Mouse (Mus musculus): Measurements from ENCODE around the gene Traf2.

Traf2 gene

DNA sequence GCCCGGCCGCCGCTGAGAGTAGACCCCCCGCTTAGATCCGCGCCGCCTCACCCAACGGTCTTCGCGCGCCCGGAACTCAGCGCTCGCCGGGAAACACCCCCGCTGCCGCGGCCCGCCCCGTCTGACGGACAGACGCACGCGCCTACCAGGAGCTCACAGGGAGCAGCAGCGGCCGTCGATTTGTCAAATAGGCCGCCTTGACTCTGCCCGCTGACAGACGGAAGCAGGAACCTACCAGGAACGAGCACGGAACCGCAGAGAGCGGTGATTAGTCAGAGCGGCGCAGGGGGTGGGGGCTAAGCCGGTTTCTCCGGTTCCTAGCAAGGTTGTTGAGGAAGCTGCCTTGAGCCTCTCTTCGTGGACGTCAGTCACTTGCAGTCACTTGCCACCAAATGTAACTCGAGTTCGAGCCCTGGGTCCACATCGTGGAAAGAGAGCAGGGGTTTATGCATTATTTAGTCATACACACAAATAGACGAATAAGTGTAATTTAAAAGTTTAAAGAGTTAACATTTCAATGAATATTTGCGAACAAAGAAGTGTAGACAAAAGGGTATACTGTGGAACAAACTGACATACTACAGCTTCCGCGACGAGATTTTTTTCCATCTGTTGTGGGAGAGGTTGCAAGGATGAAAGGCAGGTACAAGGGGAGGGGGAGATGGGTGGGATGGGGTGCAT lies at the start of gene Traf2:
TSS of gene Traf2 (minus strand) at position 130 of the 681 bp plus-strand sequence.
- CTCF ChIA-PET: interaction anchor here (0.6 to 1.6 kb wide), 6 partner anchors 10 to 49 kb away, joined by 3 to 21 read pairs (median 3); no protein-coding TSS in a partner anchor

DNA sequence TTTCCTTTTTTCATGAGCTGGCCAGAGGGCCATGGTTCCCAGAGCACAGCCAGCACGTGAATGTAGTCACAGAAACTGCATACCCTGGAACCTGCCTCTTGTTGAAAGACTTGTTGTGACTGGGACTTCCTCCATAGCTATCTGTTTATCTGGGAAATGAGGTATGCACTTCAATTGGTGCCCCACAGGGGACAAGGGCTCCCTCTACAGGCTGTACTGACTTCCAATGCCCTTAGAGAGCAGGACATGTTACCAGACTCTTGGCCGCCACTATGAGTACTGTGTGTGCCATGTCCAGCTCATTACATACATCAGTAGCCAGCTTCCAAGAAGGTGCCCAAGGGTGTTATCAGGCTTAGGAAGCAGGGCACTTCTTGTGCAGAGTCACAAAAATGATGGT lies 45.1 kb upstream of the Traf2 start:
- CTCF ChIA-PET: interaction anchor here (1.3 kb wide), 1 partner anchor 16 kb away, joined by 3 read pairs; the partner anchor contains the start of gene Rabl6

DNA sequence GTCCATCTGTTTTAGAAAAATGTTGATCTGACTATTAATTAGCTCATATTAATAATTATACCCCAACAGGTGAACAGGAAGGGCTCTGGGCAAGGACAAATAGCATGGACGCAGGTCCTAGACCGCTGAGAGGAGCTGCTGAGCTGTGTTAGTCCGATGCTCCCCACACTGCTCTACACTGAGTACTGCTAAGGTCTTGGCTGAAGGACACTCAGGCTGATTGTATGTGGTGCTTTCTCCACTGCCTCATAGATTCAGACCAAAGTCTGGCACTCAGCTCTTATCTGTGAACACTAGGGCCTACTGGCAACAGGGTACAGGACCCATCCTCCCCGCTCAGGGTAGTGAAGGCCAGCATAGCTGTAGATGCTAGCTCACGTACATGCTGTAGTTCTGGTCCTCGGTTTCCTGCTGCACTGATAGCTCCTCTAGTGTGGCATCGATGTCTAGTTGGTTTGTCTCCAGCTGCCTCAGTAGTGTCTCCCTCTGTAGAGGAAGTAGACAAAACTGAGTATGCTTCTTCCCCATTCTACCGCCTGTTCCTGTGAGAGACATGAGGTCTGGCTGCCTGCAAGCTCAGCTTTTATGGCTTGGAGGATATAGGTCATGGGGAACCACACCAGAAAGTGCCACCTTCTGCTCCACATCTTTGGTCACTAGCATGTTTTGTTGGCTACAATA lies 41.6 kb upstream of the Traf2 start:
- CTCF ChIA-PET: no interaction called here

DNA sequence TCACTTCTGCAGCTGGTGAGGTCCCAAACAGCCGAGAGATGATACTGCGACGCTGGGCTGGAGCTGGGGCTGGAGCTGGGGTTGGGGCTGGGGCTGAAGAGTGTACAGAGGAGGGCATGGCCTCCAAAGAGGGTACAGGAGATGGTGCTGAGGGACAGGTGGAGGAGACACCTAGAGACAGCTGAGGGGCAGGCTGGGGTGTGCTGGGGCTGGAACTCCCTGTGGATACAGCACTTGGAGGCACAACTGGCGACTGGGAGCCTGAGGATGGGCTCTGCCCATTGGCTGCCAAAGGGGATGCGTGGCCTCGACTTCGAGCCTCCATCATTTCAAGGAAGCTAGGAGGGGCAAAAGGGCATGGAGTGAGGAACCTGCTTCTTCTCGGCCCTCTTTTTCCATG lies 40.5 kb upstream of the Traf2 start:
- CTCF ChIA-PET: no interaction called here

DNA sequence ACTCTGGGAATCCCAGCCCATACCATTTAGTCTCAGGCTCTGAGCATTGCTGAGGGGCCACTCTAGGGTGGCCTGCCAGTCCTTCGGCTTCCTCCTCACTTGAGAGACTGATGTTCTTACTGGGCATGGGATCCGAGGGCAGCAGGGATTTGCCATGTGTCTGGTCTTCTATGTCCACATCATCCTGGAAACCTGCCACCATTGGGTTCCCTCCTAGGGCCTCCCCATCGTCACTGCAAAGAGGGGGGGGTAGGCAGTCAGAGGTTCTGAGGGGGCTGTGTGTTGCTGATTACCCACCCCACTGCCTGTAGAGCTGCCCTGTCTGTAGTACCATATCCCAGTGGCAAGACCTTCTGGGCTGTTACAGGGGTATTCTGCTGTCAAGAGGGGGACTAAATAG lies 38.9 kb upstream of the Traf2 start:
- CTCF ChIA-PET: no interaction called here

DNA sequence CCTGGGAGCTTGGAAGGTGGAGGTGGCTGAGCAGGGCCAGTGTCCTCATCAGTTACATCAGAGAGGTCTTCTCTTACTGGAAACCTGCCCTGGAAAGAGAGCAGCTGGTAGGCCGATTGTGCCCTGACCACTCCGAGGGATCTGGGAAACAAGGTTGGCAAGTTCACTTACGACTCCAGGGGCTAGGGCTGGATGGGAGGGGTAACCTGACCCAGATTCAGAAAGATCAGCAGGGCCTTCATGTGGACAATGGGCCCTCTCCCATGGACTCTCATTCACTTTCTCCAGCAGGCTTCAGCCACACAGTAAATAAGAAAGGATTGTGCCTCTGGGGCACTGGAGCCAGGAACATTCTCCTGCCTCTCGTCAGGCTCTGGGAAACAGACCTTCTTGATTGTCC lies 38.1 kb upstream of the Traf2 start:
- CTCF ChIA-PET: no interaction called here

DNA sequence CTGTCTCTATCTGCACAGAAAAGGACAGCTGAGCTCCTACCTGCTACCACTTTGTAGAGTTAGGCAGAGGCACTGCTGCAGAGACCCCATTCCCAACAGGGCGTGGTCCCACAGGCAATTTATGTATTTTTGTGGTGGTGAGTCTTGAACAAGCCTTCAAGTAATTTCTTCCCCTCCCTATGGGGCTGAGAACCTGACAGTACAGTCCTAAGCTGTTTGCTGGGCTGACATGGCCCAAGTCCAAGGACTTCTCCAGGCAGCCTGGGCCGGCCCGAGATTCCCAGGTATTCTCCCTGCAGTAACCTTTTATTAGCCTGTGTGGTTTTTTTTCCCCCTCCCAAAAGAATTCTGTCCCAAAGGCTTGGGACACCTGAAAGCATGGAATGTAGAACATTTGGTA lies 37.4 kb upstream of the Traf2 start:
- CTCF ChIA-PET: interaction anchor here (0.6 kb wide), 1 partner anchor 307 kb away, joined by 6 read pairs; no protein-coding TSS in a partner anchor

DNA sequence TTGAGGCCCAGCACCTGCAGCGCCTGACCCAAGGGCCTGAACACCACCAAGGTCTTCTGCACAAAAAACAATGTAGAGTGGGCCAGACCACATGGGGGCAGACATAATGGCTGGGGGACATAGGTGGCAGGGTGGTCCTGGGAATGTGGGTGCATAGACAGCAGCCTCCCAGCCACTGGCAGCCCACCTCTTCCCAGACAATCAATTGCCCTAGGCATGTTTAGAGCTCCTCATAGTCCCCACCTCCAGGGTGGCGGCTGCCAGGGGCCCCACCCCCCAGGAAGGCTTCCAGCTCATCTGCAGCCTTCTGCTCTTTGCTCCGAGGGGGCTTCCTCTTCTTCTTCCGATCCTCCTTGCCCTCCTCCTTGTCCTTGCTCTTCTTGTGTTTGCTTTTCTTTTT lies 36.8 kb upstream of the Traf2 start:
- CTCF ChIA-PET: interaction anchor here (0.6 kb wide), 1 partner anchor 307 kb away, joined by 6 read pairs; no protein-coding TSS in a partner anchor

DNA sequence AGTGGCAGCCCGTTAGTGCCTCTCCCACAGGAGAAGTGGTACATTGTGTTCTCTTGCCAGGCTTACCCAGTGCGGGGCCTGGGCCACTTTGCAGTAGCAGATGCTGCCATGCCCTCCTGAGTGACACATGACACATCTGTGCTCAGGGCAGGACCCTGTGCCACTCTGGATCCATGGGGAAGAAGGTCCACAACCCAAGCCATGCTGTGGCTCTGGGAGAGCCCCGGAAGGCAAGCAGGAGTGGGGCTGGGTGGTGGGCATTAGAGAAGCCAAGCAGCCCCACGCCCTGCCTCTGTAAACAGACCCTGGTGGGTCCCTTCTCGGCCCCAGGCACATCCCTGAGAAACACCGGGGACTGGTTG lies 36.4 kb upstream of the Traf2 start:
- CTCF ChIA-PET: no interaction called here

DNA sequence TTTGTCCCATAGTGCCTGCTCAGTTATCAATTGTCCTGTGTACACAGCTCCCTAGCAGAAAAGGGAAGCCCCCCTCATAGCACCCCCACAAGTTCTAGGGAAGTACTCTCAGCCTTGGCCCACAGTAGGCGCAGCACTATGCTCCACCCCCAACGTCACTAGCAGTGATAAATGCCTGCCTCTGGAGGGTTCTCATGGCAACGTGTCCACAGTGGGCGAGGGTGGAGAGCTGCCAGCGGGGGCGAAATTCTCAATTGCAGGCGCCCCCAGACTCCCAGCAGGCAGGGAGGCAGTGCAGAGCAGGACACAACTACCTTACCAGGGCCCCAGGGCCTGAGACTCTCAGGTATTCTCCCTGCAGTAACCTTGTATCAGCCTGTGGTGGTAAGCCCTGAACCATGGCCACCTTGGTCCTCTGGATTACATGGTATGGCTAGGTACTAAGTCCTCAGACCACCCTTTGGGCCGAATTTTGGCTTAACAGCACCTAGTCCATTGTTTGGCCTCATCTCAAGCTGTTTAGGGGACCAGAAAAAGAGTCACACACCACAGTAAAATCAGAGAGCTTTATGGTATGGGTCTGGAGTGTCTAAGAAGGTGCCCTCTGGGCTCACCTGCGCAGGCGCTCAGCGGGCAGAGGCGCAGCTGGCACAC lies 35.9 kb upstream of the Traf2 start:
- CTCF ChIA-PET: interaction anchor here (1.7 kb wide), 1 partner anchor 39 kb away, joined by 4 read pairs; no protein-coding TSS in a partner anchor

DNA sequence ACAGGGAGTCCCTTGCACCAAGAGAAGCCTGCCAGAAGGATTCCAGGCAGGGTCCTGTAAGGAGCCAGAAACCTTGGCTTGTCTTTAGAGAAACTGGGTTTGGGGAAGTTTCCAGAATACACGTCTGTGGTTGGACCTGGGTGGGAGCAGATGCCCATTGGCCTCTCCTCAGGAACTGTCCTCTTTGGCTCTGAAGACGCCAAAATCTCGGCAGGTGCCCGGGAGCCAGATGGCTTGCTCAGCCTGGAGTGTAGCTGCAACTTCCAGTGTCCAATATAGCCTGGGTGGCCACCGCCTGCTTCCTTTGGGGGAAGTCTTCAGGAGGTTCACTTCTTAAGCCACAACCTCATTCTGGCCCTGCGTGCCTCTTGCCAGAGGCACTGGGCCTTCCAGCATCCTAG lies 35.2 kb upstream of the Traf2 start:
- CTCF ChIA-PET: interaction anchor here (1.5 to 1.7 kb wide), 2 partner anchors 24 to 38 kb away, joined by 4 to 6 read pairs; partner anchors contain the start of gene Edf1

DNA sequence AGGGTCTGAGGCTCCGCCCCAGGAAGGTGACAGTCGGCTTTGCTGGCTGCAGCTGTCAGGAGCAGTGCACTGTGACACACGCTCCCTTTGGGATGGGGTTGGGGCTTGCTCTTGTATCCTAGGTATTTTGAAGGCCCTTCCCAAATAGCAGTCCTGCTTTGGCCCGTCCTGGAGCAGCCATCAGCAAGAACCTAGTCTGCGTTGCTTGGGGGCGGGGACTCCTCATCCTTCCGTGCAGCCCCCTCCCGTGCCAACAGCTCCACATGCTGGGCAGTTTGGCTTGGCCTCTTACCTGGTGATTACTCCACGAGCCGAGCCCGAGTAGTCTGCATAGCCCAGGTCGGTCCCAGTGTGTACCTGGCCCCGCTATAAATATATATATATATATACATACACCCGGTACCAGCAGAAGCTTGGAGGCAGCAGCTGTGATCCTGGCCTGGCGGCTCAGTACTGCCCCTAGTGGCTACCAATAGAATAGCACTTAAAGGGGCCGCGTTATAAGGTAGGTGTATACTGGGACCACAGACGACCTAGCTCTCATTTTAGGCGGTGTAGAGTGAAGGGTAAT lies 34.6 kb upstream of the Traf2 start, which contains the start of gene Ajm1:
TSS of gene Ajm1 (minus strand) at position 464 of the 571 bp plus-strand sequence.
- CTCF ChIA-PET: interaction anchor here (0.7 to 1.7 kb wide), 3 partner anchors 24 to 48 kb away, joined by 3 to 6 read pairs (median 4); partner anchors contain the start of gene Edf1

DNA sequence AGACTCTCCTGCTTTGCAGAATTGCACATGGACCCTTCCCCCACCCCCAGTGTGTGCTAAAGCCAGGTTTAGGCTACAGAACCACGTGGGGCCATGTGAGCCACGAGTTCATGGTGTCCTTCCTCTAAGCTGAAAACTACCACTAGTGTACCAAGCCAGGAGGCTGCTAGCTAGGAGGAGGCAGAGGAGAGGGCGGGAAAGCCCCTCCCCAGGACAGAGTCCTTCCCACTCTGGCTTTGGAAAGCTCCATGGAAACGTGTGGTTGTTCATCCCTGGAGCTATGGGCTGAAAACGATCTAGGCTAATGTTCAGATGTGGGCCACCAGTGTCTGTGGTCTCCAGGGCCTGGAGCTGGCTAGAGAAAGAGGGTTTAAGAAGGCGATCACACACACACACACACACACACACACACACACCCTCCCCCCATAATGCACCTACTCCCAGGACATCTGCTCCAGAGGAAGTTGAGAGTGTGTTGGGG lies 33.9 kb upstream of the Traf2 start:
- CTCF ChIA-PET: interaction anchor here (0.7 to 1.7 kb wide), 3 partner anchors 23 to 48 kb away, joined by 3 to 6 read pairs (median 4); partner anchors contain the start of gene Edf1

DNA sequence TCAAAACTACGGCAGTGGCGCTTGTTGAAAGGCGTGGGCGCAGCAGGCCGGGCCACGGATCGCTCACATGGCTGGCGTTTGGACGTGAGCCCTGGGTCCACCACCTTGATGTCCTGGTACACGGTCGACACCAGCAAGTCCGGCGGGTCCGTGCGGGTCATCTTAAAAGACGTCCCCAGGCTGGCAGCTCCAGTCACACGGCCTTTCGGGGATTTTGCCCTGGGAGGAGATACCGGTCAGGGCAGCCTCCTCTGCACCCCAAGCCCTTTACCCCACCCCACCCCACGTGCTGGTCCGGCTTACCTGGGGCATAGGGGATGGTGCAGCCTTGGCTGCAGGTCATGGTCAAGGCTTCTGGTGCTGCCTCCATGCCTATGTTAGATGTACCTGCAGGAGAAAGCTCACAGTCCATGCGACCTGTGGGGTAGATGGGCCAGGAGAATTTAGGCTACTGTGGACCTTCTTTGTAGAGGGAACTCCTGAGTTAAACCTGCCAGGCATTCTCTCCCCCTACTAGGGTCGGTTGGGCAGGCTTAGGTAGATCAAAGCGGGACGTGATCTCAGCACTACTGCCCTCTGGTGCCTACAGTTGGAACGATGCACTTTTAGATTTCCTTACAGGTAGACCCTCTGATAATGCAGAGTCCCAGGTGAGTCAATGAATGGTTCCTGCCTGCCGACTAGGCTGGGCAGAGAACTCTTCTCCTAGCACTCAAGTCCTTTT lies 33.2 kb upstream of the Traf2 start:
- CTCF ChIA-PET: interaction anchor here (1.1 kb wide), 1 partner anchor 1890 kb away, joined by 3 read pairs; no protein-coding TSS in a partner anchor

DNA sequence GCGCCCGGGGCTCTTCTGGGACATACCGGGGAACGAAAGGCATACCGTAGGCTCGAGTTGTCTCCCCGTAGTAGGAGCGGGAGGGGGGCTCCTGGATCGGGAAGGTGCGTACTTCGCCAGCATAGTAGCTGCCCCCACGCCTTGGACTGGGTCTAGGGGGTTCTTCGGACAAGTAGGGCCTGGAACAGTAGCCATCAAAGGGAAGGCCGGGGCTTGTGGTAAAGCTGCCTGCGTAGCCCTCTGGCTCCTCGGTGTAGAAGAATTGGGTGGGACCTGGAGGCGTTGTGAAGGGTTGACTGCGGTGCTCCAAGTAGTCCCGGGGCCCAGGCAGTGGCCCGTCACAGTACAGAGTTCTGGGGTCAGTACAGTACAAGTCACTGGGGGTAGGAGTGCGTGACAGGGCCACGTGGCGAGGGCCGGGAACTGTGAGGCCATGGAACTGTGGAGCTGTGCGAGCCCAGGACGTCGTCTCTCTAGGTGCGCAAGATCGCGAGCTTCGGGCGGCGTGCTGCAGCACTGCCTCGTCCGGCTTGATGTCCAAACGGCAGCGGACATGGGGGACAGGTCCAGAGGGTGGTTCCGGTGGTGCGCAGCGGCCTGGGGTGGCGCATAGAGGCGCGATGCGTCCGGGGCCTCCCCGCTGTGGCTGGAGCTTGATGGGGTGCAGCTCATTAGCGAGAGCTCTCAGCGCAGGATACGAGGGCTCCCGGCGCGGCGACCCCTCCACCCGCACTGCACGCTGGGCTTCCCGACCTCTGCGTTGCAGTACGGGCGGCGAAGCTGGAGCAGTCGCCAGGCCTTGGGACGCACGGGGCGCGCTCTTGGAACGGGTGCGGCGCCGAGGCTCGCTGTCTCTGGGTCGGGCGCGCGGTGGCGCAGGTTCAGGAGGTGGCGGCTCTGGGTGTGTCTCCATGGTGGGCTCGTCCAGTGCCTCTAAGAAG lies 32.3 kb upstream of the Traf2 start:
- CTCF ChIA-PET: interaction anchor here (1.1 kb wide), 1 partner anchor 1891 kb away, joined by 3 read pairs; no protein-coding TSS in a partner anchor

DNA sequence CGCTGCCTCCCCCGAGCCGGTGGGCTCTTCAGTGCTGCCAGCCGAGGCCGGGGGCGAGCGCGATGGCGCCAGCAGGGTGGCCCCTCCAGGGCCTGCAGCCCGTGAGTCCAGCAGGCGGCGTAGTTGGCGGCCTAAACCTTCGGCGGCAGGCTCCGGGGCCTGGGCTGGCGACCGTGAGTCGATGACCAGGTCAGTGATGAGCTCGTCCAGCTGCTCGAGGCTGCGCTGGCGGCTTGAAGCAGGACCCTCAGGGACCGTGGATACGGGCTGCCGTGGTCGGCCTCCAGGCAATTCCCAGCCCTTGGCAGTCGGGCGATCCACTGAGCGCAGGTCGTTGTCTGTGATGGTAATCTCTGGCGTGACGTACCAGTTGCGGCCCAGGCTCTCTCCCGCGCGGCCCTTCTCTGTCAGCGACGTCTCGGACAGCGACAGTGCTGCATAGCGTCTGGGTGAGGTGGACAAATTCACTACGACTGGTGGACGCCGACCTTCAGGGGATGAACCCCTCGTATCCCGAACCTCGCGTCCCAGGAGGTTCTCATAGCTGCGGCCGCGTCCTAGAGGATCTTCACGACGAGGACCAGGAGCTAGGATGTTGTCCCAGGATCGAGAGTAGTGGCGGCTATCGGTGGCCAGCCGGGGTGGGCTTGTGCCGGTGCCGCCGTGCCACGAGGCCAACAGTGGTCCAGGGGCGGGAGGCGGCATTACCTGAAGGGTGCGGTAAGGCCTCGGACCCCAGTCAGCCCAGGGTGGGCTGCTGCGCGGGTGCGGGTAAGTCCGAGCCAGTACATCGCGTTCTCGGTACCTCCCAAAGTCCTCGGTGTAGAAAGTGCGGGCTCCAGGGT lies 31.4 kb upstream of the Traf2 start:
- CTCF ChIA-PET: interaction anchor here (0.5 to 0.6 kb wide), 2 partner anchors 31 to 1461 kb away, joined by 3 to 21 read pairs; partner anchors contain the start of gene Traf2

DNA sequence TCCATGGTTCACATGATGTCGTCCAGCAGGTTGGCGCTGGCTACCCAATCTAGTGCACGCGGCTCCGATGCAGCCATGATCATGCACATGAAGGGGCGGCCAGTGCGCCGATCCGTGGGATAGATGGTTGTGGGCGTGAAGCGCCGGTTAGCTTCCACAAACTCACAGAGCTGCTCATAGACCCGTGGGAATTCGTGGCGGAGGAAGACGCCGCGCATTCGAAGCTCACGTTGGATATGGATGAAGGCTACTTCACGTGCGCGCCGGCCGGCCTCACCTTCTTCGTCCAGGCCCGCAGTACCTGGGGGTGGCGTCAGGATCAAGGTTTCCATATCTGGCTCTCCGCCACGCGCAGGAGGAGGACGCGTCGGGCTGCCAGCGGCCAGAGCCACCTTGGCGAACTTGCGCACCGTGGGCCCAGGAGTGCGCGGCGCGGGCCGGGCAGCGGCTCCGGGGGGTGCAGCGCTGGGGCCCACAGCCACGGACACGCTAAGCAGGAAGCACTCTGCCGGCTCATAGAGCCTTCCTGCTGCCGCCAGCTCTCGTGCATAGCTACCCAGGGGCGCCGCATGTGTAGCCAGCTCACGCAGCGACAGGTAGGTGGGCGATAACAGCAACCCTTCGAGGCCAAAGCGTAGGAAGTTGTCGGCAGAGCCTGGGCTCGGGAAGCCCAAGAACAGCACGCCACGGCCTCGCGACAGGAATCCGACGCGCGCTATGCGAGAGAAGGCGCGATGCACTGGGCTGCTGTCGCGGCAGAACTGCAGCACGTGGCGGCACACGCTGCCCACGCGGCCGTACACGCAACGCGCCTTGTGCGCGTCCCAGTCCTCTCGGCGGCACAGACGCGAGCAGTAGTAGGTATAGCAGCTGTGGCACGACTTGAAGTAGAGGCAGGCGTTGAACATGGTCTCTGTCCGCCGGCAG lies 30.5 kb upstream of the Traf2 start:
- CTCF ChIA-PET: no interaction called here
